In the genomic region with DNA sequence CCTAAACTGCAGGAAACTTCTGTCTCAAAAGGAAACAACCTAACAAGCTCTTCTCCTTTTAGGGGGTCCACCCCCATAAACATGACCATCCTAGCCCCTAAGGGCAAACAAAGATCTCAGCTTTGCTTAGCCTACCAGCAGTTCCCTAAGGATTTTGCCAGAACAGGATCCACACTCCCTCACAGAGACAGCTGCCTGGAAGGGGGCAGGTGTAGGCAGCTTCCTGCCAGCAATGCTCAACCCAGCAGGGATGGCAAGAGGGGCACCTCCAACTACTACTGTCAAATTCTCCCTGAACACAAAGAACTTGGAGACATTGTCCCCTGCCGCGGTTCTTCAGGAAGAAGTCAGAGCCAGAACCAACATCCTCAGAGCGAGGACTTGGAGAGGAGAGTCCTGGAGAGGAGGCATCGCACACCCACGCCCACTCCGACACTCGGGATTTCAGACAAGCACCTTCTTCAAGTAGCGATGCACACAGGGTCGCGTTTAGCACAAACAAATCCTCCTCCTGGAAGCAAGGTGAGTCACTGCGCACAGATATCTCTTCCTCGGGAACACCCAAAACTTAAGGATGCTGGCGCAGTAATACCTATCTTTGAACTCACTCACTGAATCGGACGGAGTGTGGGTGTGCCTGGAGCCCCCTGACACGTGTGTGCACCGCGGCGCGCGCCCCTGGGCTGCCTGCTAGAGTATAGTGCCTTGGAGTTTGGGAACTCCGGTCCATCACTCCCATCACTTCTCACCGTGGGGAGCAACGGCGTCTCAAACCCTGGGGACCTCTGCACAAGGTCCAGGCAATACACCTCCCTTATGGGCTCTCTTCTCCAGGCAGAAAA, we compare ENCODE assay signal across 8 mouse cellular contexts. TPM values are rescaled to one million over a fixed set of nuclear protein-coding genes. Genes with fewer than 3 reads are reported as not detected.
DNase-seq lines count a peak whose midpoint lies in the region; ATAC-seq lines count a peak whose summit lies in the region.
"Had no signal": no experiment of that assay in that cellular context is flagged by ENCODE, and none has a peak within 500 bp of the region (broad histone marks: within the 10 kb centered on the region; RNA-seq: fewer than 3 reads in every experiment).

No protein-coding gene starts in this region.

- H3K9ac ChIP-seq in hindbrain, embryonic 14.5 days: peak overlapping the region; percentile 59
- peak overlapping the region; percentile 56; the same call in 1 of the 2 replicates for H3K9ac ChIP-seq in midbrain, embryonic 14.5 days (replicated peaks; ENCODE audit: low read length)

- peaks cover 88% of the 10 kb centered on the region for H3K27me3 ChIP-seq in megakaryocyte, embryonic 14.5 days (replicated peaks)
- H3K27me3 ChIP-seq in hindbrain, embryonic 14.5 days (ENCODE audit: control insufficient read depth, insufficient read depth, low read length): peaks cover 47% of the 10 kb centered on the region
- peaks cover 46% of the 10 kb centered on the region for H3K27me3 ChIP-seq in midbrain, embryonic 14.5 days (ENCODE audit: control insufficient read depth, insufficient read depth, low read length)

- H3K36me3 ChIP-seq in megakaryocyte, embryonic 14.5 days (replicated peaks; ENCODE audit: low read length): no peaks in the 10 kb centered on the region
- H3K36me3 ChIP-seq in hindbrain, embryonic 14.5 days (replicated peaks; ENCODE audit: control insufficient read depth, insufficient read depth): no peaks in the 10 kb centered on the region
- no peaks in the 10 kb centered on the region for H3K36me3 ChIP-seq in midbrain, embryonic 14.5 days (ENCODE audit: control insufficient read depth, insufficient read depth, low read length)

- H3K4me3 ChIP-seq in megakaryocyte, embryonic 14.5 days (replicated peaks): peak overlapping the region; percentile 91
- H3K4me3 ChIP-seq in hindbrain, embryonic 14.5 days (replicated peaks; ENCODE audit: low read length): peak overlapping the region; percentile 64
- H3K4me3 ChIP-seq in midbrain, embryonic 14.5 days (replicated peaks; ENCODE audit: low read depth, low read length): peak overlapping the region; percentile 62

- DNase-seq in embryo, embryonic 9.5 days (ENCODE audit: extremely low spot score): peak; percentile 42
- DNase-seq in hindbrain, embryonic 14.5 days (ENCODE audit: low spot score): no peak
- peak; percentile 33 for DNase-seq in midbrain, embryonic 14.5 days
- no peak for DNase-seq in thymus, postnatal 0 days (ENCODE audit: low spot score)
- DNase-seq in gastrocnemius, postnatal 36 days: no peak

- under 1% methylated on average over 25 of the region's 25 CpGs for WGBS in hindbrain, embryonic 14.5 days
- WGBS in midbrain, embryonic 14.5 days: under 1% methylated on average over 25 of the region's 25 CpGs

- intact Hi-C loops in gastrocnemius, postnatal 36 days (cut with DNase I): loop anchor here (5.0 kb wide), 1 partner anchor 32 kb away; no protein-coding TSS in a partner anchor

- peaks cover 15% of the 10 kb centered on the region for H3K9me3 ChIP-seq in megakaryocyte, embryonic 14.5 days
- no peaks in the 10 kb centered on the region for H3K9me3 ChIP-seq in hindbrain, embryonic 14.5 days (ENCODE audit: control insufficient read depth, low read length)
- no peaks in the 10 kb centered on the region for H3K9me3 ChIP-seq in midbrain, embryonic 14.5 days (ENCODE audit: control insufficient read depth, low read length)

- no peak for ATAC-seq in megakaryocyte, adult 5-6 weeks (ENCODE audit: poor library complexity, severe bottlenecking)
- no peak for ATAC-seq in hindbrain, embryonic 14.5 days (ENCODE audit: low FRiP score)
- peak; percentile 15; the same call in 1 of the 2 replicates for ATAC-seq in midbrain, embryonic 14.5 days (ENCODE audit: low FRiP score, low TSS enrichment)

- H3K27ac ChIP-seq in hindbrain, embryonic 14.5 days: no peak overlapping the region
- H3K27ac ChIP-seq in midbrain, embryonic 14.5 days (replicated peaks; ENCODE audit: low read depth, low read length): no peak overlapping the region

- H3K4me1 ChIP-seq in megakaryocyte, embryonic 14.5 days: peaks cover 19% of the 10 kb centered on the region
- peaks cover 19% of the 10 kb centered on the region for H3K4me1 ChIP-seq in hindbrain, embryonic 14.5 days (replicated peaks; ENCODE audit: control insufficient read depth, insufficient read depth, low read length)
- H3K4me1 ChIP-seq in midbrain, embryonic 14.5 days (ENCODE audit: control insufficient read depth, insufficient read depth, low read length): peaks cover 8% of the 10 kb centered on the region; the same call in 1 of the 2 replicates

- peak overlapping the region; percentile 99 for H3K4me2 ChIP-seq in hindbrain, embryonic 14.5 days (replicated peaks)
- H3K4me2 ChIP-seq in midbrain, embryonic 14.5 days (ENCODE audit: low read length): peak overlapping the region; percentile 100

RNA-seq across cellular contexts. Expression of gene Tead4, which starts 1.1 kb away (rescaled TPM):
- polyA plus RNA-seq in megakaryocyte, embryonic 14.5 days (2012; ENCODE audit: insufficient read depth, low replicate concordance): 0.16 TPM in 1 of 2 replicates, not detected in the other
- 0.05 TPM in 1 of 2 replicates, not detected in the other for total RNA-seq in megakaryocyte, adult 5-6 weeks (2015)
- total RNA-seq in megakaryocyte, adult 5-6 weeks (2017): 0.07 and 0.20 TPM in 2 replicates
- polyA plus RNA-seq in hindbrain, embryonic 14.5 days (2014; fragmentation: Nextera tagmentation; extraction: Ambion mirVana): 0.27 and 0.32 TPM in 2 replicates
- polyA plus RNA-seq in midbrain, embryonic 14.5 days (2014; fragmentation: Nextera tagmentation; extraction: Ambion mirVana): 0.19 and 0.55 TPM in 2 replicates
- 0.19 and 0.36 TPM in 2 replicates for polyA plus RNA-seq in thymus, postnatal 0 days (2015; fragmentation: Nextera tagmentation; extraction: Ambion mirVana)
- 1 to 10 TPM; 3.7 to 4.3 TPM for total RNA-seq in gastrocnemius, postnatal 36 days (2021)
- total RNA-seq: common myeloid progenitor, adult 5-6 weeks had no signal

RNA-seq across cellular contexts. Expression of gene Tulp3, which starts 56.1 kb away (rescaled TPM):
- 2.8 TPM in 1 of 2 replicates, not detected in the other for polyA plus RNA-seq in megakaryocyte, embryonic 14.5 days (2012; ENCODE audit: insufficient read depth, low replicate concordance)
- 2.6 and 3.3 TPM in 2 replicates for total RNA-seq in megakaryocyte, adult 5-6 weeks (2015)
- total RNA-seq in megakaryocyte, adult 5-6 weeks (2017): 1.4 and 2.4 TPM in 2 replicates
- polyA plus RNA-seq in hindbrain, embryonic 14.5 days (2014; fragmentation: Nextera tagmentation; extraction: Ambion mirVana): 14.3 and 20.0 TPM in 2 replicates
- polyA plus RNA-seq in midbrain, embryonic 14.5 days (2014; fragmentation: Nextera tagmentation; extraction: Ambion mirVana): 11.5 and 13.8 TPM in 2 replicates
- polyA plus RNA-seq in thymus, postnatal 0 days (2015; fragmentation: Nextera tagmentation; extraction: Ambion mirVana): 12.2 and 13.4 TPM in 2 replicates
- 1 to 10 TPM; 5.8 to 6.6 TPM for total RNA-seq in gastrocnemius, postnatal 36 days (2021)

Comparison
In these comparisons a context has a peak if more than half of its experiments do, and no peak if none do; other contexts are left out.
1. DNase-seq: peak in embryo, embryonic 9.5 days (single experiment) and midbrain, embryonic 14.5 days (single experiment); none in hindbrain, embryonic 14.5 days (single experiment), thymus, postnatal 0 days (single experiment) and gastrocnemius, postnatal 36 days (0 of 2).
2. Peak in every context shown above with its lines, with median percentiles within 50 percentile points of each other: H3K4me3 ChIP-seq.